Mouse (Mus musculus): Measurements from ENCODE around the gene R3hdml. TPM values are rescaled to one million over a fixed set of nuclear protein-coding genes. Genes with fewer than 3 reads are reported as not detected.

The R3hdml gene
- polyA plus RNA-seq, 1 experiment from 2014 or later, result not detected

GRCm38 (mm10) chr2:163506300-163507004, 14.3 kb downstream of the R3hdml start, which contains the start of gene Hnf4a:
TSS of gene Hnf4a (plus strand) at chr2:163506808.
- H3K27ac ChIP-seq, result no peak within 1 kb of the TSS
- ATAC-seq (ENCODE audit: low read depth) (peak; percentile 60; the same call in 1 of the 2 replicates), DNase-seq (no peak)

GRCm38 (mm10) chr2:163525761-163526243, 33.7 kb downstream of the R3hdml start:
- Histone ChIP-seq H3K4me1 (replicated peaks) (no peaks in the 10 kb centered on the region), H3K27me3 (no peaks in the 10 kb centered on the region), H3K27ac (no peak overlapping the region), H3K4me3 (replicated peaks) (no peak overlapping the region), H3K4me2 (no peak overlapping the region), H3K9me3 (replicated peaks) (no peaks in the 10 kb centered on the region), H3K9ac (no peak overlapping the region), H3K36me3 (no peaks in the 10 kb centered on the region)
- ATAC-seq (ENCODE audit: low read depth), result no peak
- 46% methylated on average over 7 of the region's 7 CpGs for WGBS (ENCODE audit: insufficient replicate concordance)
- DNase-seq, result no peak

More at GRCm38 (mm10) chr2:163506300-163507004, 14.3 kb downstream of the R3hdml start, which contains the start of gene Hnf4a:
- Histone ChIP-seq H3K27me3 (no peaks in the 10 kb centered on the region), H3K9me3 (replicated peaks) (no peaks in the 10 kb centered on the region), H3K9ac (0 out of 2 replicates have a peak within 1 kb of the TSS, but pooled peaks have one; percentile 30), H3K4me3 (replicated peaks) (peak within 1 kb of the TSS; percentile 45), H3K4me2 (peak within 1 kb of the TSS; percentile 46), H3K4me1 (replicated peaks) (no peaks in the 10 kb centered on the region), H3K36me3 (no peaks in the 10 kb centered on the region)
- WGBS (ENCODE audit: insufficient replicate concordance), result 58% methylated on average over 10 of the region's 10 CpGs

DNA sequence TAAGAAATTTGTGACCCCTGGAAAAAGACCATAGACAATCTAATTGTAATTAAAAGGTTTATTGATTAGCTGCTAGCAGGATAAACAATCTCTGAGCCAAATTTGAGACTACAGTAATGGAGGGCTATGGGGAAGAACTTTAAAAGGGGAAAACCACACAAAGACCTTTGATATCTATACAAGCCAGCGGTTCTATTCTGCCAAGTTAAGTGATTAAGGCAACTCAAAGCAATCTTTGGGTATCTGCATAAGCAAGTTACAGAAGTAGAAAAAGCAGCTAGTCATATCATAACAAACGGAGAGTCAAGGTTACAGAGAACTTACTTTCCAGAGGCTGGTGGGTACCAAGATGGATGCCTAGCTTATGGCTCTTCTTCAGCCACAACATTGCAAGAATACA, 35.4 kb downstream of the R3hdml start:
- 48% methylated on average over 2 of the region's 2 CpGs for WGBS (ENCODE audit: insufficient replicate concordance)

DNA sequence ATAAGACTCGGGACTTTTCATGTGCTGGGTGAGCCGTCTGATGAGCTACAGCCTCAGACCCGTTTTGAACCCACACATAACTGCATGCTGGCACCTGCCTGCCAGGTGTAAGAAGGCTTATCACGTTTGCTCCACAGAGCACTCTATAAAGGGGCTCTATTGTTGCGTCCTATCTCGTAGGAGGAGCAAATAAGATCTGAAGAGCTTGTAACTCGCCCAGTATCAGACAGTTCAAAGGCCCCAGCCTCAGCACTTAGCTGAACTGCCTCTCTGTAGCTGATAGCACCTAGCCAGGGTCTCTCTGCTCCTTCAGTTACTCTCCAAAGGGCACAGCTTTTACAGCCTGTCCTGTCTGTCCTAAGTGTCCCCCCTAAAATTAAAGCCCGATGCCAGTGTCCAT, 38.3 kb downstream of the R3hdml start:
- no peak for DNase-seq
- H3K9me3 ChIP-seq (replicated peaks), result no peaks in the 10 kb centered on the region
- H3K9ac ChIP-seq, result no peak overlapping the region
- H3K4me1 ChIP-seq (replicated peaks), result peaks cover 5% of the 10 kb centered on the region
- no peak overlapping the region for H3K4me3 ChIP-seq (replicated peaks)
- H3K36me3 ChIP-seq, result no peaks in the 10 kb centered on the region
- H3K27ac ChIP-seq, result no peak overlapping the region
- ATAC-seq (ENCODE audit: low read depth), result no peak
- WGBS (ENCODE audit: insufficient replicate concordance), result 42% methylated on average over 8 of the region's 8 CpGs
- H3K27me3 ChIP-seq, result no peaks in the 10 kb centered on the region
- no peak overlapping the region for H3K4me2 ChIP-seq

More for the DNA sequence above, 35.4 kb downstream of the R3hdml start:
- Histone ChIP-seq H3K9me3 (replicated peaks) (no peaks in the 10 kb centered on the region), H3K9ac (no peak overlapping the region), H3K27me3 (no peaks in the 10 kb centered on the region), H3K36me3 (no peaks in the 10 kb centered on the region), H3K4me3 (replicated peaks) (no peak overlapping the region), H3K4me1 (replicated peaks) (no peaks in the 10 kb centered on the region), H3K27ac (no peak overlapping the region), H3K4me2 (no peak overlapping the region)
- DNase-seq, result no peak
- no peak for ATAC-seq (ENCODE audit: low read depth)

GRCm38 (mm10) chr2:163531917-163532316, 39.8 kb downstream of the R3hdml start:
- H3K27me3 ChIP-seq, result no peaks in the 10 kb centered on the region
- H3K27ac ChIP-seq, result no peak overlapping the region
- DNase-seq, result peak; percentile 43
- H3K4me1 ChIP-seq (replicated peaks), result peaks cover 20% of the 10 kb centered on the region
- ATAC-seq (ENCODE audit: low read depth), result no peak
- H3K36me3 ChIP-seq, result no peaks in the 10 kb centered on the region
- H3K4me3 ChIP-seq (replicated peaks), result no peak overlapping the region
- no peak overlapping the region for H3K9ac ChIP-seq
- H3K4me2 ChIP-seq, result no peak overlapping the region
- H3K9me3 ChIP-seq (replicated peaks), result no peaks in the 10 kb centered on the region
- 9% methylated on average over 9 of the region's 9 CpGs for WGBS (ENCODE audit: insufficient replicate concordance)

DNA sequence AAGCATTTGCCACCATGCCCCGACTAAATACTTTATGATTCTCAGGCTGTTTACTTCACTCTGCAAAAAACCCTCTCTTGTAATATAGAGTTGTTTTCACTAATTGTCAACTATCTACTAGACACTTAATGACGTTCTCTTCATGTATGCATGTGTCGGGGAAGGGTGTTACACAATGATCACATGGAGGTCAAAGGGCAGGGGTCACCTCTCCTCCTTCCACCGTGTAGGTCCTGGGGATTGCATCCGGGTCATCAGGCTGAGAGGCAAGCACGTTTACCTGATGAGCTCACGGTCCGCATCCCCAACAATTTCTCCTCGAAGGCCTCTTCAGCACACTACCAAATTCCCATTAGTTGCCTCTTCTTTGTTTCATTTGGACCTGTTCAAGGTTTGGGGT, 41.1 kb downstream of the R3hdml start:
- Histone ChIP-seq H3K4me3 (replicated peaks) (no peak overlapping the region), H3K36me3 (no peaks in the 10 kb centered on the region), H3K9me3 (replicated peaks) (no peaks in the 10 kb centered on the region), H3K4me2 (no peak overlapping the region), H3K27me3 (no peaks in the 10 kb centered on the region), H3K27ac (no peak overlapping the region), H3K4me1 (replicated peaks) (peaks cover 24% of the 10 kb centered on the region), H3K9ac (no peak overlapping the region)
- DNase-seq (no peak), ATAC-seq (ENCODE audit: low read depth) (no peak)
- WGBS (ENCODE audit: insufficient replicate concordance), result 68% methylated on average over 9 of the region's 9 CpGs

GRCm38 (mm10) chr2:163534958-163535524, 42.9 kb downstream of the R3hdml start:
- WGBS (ENCODE audit: insufficient replicate concordance), result 7% methylated on average over 22 of the region's 22 CpGs

GRCm38 (mm10) chr2:163537443-163537842, 45.3 kb downstream of the R3hdml start:
- 65% methylated on average over 5 of the region's 5 CpGs for WGBS (ENCODE audit: insufficient replicate concordance)
- Histone ChIP-seq H3K27ac (peak overlapping the region; percentile 82), H3K4me1 (replicated peaks) (peaks cover 57% of the 10 kb centered on the region), H3K4me3 (replicated peaks) (no peak overlapping the region), H3K27me3 (0 out of 2 replicates have a peak, but pooled peaks cover 3% of the 10 kb centered on the region), H3K9ac (no peak overlapping the region), H3K4me2 (no peak overlapping the region), H3K9me3 (replicated peaks) (no peaks in the 10 kb centered on the region), H3K36me3 (no peaks in the 10 kb centered on the region)
- DNase-seq (no peak), ATAC-seq (ENCODE audit: low read depth) (no peak)

More at GRCm38 (mm10) chr2:163534958-163535524, 42.9 kb downstream of the R3hdml start:
- Histone ChIP-seq H3K27me3 (no peaks in the 10 kb centered on the region), H3K9ac (peak overlapping the region; percentile 43; the same call in 1 of the 2 replicates), H3K4me1 (replicated peaks) (peaks cover 33% of the 10 kb centered on the region), H3K9me3 (replicated peaks) (no peaks in the 10 kb centered on the region), H3K4me2 (peak overlapping the region; percentile 55), H3K4me3 (replicated peaks) (no peak overlapping the region), H3K27ac (no peak overlapping the region), H3K36me3 (no peaks in the 10 kb centered on the region)
- peak; percentile 57 for DNase-seq
- ATAC-seq (ENCODE audit: low read depth), result peak; percentile 44

- H3K27ac ChIP-seq, result peak overlapping the region; percentile 82
These were observed 46.3 kb downstream of the R3hdml start for GRCm38 (mm10) chr2:163538410-163538809.

GRCm38 (mm10) chr2:163539321-163540040, 47.4 kb downstream of the R3hdml start:
- ATAC-seq (ENCODE audit: low read depth), result peak; percentile 51
- Histone ChIP-seq H3K4me2 (peak overlapping the region; percentile 37), H3K36me3 (no peaks in the 10 kb centered on the region), H3K9me3 (replicated peaks) (no peaks in the 10 kb centered on the region), H3K9ac (no peak overlapping the region), H3K27me3 (0 out of 2 replicates have a peak, but pooled peaks cover 3% of the 10 kb centered on the region), H3K4me3 (replicated peaks) (no peak overlapping the region), H3K27ac (peak overlapping the region; percentile 82), H3K4me1 (replicated peaks) (peaks cover 60% of the 10 kb centered on the region)
- DNase-seq, result no peak
- WGBS (ENCODE audit: insufficient replicate concordance), result 57% methylated on average over 13 of the region's 13 CpGs

More at GRCm38 (mm10) chr2:163538410-163538809, 46.3 kb downstream of the R3hdml start:
- no peak overlapping the region for H3K4me3 ChIP-seq (replicated peaks)
- H3K27me3 ChIP-seq, result 0 out of 2 replicates have a peak, but pooled peaks cover 3% of the 10 kb centered on the region
- DNase-seq (no peak), ATAC-seq (ENCODE audit: low read depth) (no peak)
- WGBS (ENCODE audit: insufficient replicate concordance), result 66% methylated on average over 2 of the region's 2 CpGs
- no peak overlapping the region for H3K4me2 ChIP-seq
- H3K9me3 ChIP-seq (replicated peaks), result no peaks in the 10 kb centered on the region
- no peak overlapping the region for H3K9ac ChIP-seq
- H3K36me3 ChIP-seq, result no peaks in the 10 kb centered on the region
- peaks cover 60% of the 10 kb centered on the region for H3K4me1 ChIP-seq (replicated peaks)

Data from liver, embryonic 13.5 days (tissue).